Mouse (Mus musculus): ENCODE measurements around the gene Ube2q1.
"Not testable (repeated sequence)": the region's sequence is repeated elsewhere in the genome, so short reads cannot be mapped to it uniquely, and the experiment has no call there.

The Ube2q1 gene

DNA sequence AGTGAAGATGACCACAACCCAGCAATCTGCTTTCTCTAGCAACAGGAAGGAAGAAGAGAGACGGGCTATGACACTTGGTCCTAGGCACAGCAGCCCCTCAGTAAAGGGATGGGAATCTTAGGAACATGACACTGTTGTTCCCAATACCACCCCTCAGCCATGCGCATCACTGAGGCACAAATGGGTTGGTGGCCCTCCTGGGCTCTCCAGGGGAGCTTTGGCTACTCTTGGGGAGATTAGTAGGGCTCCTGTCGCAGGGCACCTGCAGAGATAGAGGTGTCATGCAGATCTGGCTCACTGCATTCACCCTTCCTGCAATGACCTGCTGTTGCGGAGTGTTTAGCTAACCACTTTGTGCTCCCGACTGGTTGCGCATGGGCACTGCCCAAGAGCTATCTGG, 12.9 kb downstream of the Ube2q1 start:
- DNase-seq (ENCODE audit: low spot score in 2 of 2): no peak

DNA sequence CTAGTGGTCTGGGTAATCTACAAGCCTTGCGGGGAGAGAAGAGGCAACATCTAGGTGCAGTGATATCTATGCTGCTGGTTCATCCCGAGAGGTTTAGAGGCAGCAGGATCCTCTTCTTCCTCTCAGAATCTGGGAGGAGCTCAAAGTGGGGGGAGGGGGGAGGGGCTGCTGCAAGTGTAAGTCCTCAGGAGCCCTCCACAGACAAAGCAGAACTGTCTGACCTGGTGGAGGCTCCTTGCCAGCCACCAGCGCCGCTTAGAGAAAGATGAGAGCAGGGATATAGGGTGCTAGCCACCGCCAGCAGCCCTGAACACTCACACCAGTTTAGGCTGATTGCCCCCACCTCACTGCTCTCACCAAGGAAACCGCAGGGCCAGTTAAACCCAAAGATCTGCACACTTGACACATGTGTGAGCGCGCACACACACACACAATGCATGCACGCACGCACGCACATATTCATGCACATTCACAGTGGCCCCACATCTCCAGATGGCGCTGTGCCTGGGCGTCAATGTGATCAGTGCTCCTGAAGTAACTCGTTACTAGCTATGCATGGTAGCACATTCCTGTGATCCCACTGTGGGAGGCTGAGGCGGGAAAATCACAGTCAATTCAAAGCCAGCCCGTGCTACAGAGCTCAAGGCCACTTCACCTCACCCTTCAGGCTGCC, 15.4 kb downstream of the Ube2q1 start:
- no peak for DNase-seq (ENCODE audit: low spot score in 2 of 2)

DNA sequence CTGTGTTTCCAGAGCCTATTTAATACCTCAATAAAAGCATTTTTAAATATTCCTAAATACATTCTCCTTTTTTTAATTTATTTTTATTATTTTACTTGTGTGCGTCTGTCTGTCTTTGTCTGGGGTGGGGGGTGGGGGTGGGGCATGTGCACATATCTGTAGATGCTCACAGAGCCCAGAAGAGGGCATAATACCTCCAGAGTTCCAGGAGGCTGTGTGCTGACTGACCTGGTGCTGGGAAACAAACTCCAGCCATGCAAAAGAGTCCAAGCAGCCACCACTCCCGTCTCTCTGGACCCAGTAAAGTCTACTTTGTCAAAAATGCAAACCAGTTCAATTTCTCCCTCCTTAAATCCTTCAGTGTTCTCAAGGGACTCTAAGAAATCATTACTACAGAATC, 21.2 kb downstream of the Ube2q1 start:
- no peak for DNase-seq (ENCODE audit: low spot score in 2 of 2)

DNA sequence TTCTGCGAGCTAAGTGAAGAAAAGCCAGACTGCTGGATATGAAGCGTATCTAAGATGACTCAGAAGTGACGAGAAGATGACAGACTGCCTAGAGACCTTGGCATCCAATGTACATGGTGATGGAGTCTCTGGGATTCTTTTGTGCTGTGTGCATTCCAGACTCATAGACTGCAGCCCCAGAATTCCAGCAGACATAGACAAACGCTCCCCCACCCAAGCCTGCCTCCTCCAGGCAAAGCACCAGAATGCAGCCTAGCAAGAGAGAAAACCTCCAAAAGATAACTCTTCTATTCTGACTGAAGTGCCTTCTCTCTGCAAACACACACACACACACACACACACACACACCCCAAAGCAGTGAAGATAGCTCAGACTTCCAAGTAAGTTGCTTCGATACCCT, 22.3 kb downstream of the Ube2q1 start:
- DNase-seq (ENCODE audit: low spot score in 2 of 2): no peak

DNA sequence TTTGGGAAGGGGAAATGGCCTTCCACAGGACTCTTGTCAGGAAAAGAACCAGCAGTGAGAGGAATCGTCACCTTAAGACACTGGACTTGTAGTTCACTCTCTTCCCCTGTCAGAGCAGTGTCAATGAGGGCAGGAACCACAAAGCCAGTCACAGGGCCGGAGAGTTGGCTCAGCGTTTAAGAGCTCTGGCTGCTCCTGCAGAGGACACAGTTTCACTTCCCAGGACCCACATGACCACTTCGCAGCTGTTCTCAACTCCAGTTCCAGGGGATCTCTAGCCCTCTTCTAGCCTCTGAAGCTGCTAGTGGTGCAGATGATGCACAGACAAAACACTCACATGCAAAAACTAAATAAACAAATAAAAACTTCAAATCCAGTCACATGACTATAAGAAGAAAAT, 22.9 kb downstream of the Ube2q1 start:
- DNase-seq (ENCODE audit: low spot score in 2 of 2): no peak

DNA sequence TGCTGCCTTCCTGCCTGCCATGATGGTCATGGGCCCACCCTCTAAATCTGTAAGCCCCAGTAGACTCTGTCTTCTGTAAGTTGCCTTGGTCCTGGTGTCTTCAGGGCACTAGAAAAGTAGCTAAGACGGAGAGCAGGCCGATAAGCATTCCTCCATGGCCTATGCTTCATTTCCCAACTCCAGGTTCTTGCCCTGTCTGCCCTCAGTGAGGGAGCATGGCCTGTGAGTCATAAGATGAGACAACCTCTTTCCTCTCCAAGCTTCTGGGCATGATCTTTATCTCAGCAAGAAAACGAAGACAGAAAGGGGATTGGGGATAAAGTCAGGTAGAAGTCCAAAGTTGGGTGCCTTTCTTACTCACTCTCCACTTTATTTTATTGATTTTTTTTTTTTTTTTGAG, 25.1 kb downstream of the Ube2q1 start:
- DNase-seq (ENCODE audit: low spot score in 2 of 2): no peak

DNA sequence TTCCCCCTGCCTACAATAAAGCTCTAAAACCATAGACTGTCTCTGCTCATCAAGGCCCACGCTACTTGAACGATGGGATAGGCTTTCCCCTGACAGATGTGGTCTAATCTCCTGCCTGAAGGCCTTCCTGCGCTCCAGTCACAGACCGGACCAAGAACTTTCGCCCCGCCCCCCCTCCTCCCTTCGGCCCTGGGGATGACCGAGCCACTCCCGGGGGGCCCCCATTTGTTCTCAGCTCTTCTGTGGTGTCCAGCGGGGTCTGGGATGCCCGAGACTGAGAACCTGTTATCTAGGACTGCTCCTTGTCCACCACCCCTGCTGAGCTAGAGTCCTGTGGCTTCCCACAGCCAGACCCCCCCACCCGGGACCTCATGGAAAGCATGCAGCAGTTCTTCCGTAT, 26.1 kb downstream of the Ube2q1 start:
- no peak for DNase-seq (ENCODE audit: low spot score in 2 of 2)

DNA sequence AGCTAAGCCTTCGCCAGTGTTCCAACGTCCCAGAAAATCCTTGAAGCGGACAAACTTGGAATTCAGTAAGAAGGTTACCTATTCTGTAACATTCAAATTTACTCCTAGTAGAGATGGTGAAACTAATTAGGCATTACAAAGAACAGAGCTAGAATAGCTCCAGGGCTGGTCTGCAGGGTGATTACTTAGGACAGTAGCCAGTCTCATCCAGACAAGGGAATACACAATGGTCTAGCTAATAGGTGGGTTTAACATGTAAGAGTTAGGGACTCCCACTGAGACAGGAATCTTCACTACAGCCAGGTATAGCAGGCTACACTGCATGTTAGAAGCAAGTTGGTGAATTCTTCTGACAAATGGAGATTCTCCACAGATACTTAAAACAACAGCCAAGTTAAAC, 26.7 kb downstream of the Ube2q1 start:
- DNase-seq (ENCODE audit: low spot score in 2 of 2): not testable (repeated sequence)

DNA sequence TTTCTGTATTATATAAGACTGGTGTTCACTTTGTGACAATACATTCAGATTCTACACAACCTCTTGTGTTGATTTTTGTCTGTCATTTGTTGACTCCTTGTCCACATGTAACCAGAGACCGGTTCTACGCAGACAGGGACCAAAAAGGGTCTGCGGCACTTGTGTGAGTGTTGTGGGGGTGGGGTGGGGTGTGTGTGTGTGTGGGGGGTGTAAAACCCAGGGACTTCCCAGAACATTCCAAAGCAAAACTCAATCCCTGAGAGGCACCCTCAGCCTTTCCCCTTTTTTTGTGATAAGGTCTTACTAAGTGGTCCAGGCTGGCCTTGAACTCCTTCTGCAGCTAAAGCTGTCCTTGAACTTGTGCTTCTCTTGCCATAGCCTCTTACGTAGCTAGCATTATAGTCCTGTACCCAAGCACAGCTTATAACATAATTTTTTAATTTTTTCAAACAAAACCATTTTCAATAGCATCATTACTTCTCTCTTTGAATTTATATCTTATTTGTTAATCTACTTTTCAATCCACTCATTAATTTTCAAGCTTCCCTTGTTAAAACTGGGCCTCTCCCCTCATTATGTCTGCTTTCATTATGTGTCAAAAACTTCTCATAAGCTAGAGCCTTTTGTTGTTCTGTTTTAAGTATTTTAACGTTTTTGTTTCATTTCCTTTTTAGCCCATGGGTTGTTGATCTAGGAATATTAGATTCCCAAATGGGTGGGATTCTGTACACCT, 27.5 kb downstream of the Ube2q1 start:
- DNase-seq (ENCODE audit: low spot score in 2 of 2): no peak

DNA sequence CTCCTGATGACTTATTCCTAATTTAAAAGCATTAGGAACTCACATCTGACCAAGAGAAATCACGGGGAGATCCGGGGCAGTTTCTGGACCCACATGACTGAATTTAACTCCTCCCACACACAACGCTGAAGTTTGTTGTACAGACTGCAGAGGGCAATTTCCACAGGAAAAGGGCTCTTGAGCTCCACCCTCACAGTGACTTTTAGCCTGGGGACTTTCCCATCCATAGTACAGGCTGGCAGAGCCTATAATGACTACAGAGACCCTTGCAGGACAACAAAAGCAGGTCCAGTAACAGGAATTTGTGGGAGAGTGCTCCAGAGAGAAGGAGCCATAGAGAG, 28.1 kb downstream of the Ube2q1 start:
- no peak for DNase-seq (ENCODE audit: low spot score in 2 of 2)

DNA sequence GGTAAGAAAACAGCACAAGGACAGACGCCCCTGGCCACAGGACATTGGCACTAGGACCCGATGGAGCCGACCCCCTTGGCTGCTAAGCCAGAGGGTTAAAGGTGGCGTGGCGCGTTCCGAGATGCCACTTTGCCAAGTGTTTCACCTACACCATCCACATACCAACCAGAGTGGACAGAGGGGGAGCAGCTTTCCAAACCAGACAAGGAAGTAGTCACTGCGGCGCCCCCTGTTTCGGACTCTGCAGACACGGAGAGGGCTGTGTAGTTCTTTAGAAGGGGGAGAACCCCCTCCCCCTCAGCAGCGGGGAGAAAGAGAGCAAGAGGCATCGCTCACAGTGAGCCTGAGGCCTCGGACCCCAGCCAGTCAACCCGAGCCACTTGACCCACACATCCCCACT, 29.5 kb downstream of the Ube2q1 start:
- no peak for DNase-seq (ENCODE audit: low spot score in 2 of 2)

DNA sequence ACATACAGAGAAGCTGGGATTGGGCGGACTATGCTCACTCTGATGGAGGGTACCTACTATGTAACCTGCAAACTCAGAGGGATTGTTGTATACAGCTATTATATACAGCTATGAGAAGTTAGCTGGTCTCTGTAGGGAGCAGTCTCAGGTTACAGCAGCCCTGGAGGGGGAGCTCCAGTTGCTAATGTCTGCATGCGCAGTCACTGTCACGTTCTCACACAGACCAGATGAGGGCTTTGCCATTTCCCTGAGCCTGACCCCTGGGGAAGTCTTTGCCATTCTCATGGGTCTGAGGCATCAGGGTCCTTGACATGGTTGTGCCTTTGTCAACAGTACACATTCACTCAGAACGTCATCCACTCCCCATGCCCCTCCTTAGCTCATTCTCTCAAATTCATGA, 31.8 kb downstream of the Ube2q1 start:
- no peak for DNase-seq (ENCODE audit: low spot score in 2 of 2)

DNA sequence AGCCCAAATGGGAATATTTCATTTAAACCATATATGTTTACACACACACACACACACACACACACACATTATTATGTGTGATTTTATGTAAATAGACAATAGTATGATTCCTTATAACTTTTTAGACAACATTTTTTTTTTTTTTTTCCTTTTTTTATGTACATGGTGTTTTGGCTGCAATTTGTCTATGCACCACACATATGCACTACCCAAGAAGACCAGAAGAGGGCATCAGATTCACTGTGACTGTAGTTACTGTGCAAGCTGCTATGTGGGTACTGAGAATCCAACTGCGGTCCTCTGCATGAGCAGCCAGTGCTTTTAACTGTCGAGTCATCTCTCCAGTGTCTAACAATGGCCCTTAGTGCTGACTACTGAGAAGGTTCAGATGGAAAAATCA, 33.3 kb downstream of the Ube2q1 start:
- no peak for DNase-seq (ENCODE audit: low spot score in 2 of 2)

DNA sequence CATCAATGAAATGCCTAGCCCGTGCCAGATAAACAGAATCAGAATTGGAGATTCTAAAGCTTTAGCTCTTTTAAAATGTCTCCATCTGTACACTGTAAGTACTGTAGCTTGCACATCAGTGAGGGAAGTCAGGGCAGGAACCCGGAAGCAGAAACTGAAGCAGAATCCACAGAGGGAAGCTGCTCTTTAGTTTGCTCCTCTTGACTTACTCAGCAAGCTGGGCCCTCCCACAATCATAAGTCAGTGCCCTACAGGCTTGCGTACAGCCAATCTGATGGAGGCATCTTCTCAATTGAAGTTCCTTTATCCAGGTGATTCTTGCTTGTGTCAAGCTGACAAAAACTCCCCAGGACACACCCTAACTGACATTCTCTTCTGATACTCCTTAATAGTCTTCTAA, 33.8 kb downstream of the Ube2q1 start:
- DNase-seq (ENCODE audit: low spot score in 2 of 2): no peak

DNA sequence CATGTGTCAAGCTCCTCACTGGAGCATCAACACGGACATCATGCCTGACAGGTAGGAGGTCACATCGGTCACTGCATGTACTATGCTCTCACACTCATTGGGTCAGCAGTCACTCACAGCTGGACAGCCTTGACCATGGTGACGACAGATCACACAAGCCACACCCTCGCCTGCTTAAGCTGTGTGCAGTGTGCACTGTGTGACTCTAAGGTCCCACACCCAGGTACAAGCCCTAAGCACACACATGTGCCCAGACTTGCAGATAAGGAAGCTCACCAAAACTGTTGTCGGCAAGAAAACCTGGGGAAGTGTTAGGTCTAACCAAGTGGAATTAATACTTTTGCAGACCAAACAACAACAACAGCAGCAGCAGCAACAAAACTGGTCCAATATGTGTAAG, 34.5 kb downstream of the Ube2q1 start:
- peak; percentile 31 to 46 for DNase-seq (ENCODE audit: low spot score in 2 of 2)

DNA sequence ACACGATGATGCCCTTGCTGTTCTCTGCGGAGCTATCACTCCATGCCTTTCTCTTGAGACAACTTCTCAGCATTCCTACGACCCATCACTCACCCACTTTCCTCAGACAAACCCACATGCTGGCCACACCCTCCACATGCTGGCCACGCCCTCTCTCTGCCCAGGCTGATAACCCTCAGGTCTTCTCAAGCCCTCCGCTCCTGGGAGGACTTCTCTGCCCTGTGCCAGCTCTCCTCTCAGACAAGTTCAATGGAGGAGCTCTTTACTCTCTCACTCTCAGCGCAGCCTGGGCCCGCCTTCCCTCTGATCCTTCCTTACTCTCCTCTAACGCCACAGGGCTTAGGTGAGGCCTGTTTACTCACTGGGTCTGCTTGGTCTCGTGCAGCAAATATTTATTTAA, 35.2 kb downstream of the Ube2q1 start:
- DNase-seq (ENCODE audit: low spot score in 2 of 2): peak; percentile 64 to 89

DNA sequence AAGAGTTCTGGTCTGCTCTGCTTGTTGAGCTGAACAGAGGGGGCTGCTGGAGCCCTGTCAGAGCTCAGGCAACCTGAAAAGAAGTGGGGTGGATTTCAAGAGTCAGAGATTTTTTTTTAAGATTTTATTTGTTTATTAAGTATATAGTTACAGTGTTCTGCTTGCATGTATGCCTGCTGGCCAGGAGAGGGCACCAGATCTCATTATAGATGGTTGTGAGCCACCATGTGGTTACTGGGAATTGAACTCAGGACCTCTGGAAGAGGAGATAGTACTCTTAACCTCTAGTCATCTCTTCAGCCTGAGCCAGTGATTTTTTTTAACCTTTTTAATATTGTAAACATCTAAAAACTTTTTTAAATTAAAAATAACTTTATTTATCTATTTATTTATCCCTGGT, 37.4 kb downstream of the Ube2q1 start:
- DNase-seq (ENCODE audit: low spot score in 2 of 2): peak in 1 of 2 experiments; percentile 59

DNA sequence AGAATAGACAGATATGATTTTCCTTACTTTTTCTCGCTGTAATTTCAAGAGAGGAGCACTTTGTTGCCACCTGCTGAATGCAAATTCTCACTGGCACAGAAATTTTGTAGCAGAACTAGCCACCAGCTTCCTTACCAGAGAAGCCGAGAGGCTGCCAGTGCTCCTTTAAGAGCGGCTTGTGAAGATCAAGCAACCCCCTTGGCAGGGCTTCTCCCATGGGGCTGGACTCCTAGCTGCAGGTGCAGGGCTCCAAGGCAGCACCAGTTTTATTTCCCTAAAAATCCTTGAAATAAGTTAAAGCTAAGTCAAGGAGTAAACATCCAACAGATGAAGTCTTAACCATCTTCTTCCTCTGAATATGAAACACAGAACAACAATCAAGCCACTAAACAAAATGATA, 38.8 kb downstream of the Ube2q1 start:
- DNase-seq (ENCODE audit: low spot score in 2 of 2): no peak

DNA sequence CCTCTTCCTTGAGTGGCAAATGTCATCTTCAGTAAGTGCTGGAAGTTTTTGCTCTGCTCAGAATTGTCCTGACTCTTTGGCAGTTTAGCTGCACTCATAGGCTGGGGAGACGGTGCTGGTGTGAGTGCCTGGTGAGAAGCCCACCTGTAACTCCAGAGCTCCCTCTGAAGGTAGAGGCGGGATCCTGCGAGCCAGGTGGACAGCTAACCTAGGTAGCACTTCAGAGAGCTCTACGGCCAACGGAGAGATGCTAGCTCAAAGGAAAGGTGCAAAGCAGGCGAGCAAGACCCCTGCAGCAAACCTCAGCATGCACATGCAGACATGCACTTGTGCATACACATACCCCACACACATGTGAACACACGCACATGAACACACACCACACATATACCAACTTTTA, 40.6 kb downstream of the Ube2q1 start:
- DNase-seq (ENCODE audit: low spot score in 2 of 2): no peak

DNA sequence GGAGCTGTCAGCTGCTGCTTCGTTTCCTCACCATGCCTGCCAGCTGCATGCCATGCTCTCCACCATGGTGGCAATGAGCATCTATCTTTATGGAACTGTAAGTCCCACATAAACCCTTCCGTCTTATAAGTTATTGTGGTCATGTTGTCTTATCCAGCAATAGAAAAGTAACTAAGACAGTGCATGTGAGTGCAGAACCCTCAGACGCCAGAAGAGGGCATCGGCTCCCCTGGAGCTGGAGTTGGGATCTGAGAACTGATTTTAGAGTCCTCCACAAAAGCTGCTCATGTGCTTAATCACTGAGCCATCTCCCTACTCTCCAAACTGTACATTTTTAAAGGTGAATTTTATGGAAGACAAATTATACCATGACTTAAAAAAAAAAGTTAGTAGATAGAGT, 43.6 kb downstream of the Ube2q1 start:
- peak; percentile 55 to 78 for DNase-seq (ENCODE audit: low spot score in 2 of 2)

DNA sequence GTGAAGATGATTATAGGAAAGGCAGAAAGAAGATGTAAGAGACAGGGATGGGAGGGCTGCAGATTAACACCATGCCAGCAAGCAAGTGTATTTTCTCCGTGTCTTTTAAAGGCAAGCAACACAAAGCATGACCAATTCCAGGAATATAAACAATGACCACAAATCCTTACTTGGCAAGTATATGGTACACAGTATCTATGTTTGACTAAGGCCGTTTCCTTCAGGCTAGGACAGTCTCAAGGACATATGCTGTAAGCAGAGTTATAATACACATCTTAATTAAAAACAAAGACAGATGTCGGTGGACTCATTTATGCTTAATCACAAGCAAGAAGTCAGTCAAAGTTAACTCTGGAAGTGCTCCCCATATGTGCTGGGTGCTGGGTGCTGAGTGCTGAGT, 45.2 kb downstream of the Ube2q1 start:
- no peak for DNase-seq (ENCODE audit: low spot score in 2 of 2)

DNA sequence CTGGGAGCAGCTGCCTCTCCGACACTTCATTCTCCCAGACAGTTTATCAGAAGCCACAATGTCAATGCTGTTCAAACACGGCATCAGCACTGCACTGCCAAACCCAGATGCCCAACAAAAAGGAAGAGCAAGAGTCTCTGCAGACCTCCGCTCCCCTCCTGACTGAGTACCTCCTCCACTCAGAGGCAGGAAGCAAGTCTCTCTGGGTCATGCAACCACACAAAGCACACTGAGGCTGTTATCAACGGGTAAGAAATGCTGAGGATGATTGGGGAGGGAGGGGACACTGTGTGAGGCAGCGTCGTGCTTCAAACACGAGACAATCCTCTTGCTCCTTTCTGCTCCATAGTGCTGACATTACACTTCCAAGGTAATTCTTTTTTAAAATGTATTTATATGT, 46.5 kb downstream of the Ube2q1 start:
- DNase-seq (ENCODE audit: low spot score in 2 of 2): no peak

DNA sequence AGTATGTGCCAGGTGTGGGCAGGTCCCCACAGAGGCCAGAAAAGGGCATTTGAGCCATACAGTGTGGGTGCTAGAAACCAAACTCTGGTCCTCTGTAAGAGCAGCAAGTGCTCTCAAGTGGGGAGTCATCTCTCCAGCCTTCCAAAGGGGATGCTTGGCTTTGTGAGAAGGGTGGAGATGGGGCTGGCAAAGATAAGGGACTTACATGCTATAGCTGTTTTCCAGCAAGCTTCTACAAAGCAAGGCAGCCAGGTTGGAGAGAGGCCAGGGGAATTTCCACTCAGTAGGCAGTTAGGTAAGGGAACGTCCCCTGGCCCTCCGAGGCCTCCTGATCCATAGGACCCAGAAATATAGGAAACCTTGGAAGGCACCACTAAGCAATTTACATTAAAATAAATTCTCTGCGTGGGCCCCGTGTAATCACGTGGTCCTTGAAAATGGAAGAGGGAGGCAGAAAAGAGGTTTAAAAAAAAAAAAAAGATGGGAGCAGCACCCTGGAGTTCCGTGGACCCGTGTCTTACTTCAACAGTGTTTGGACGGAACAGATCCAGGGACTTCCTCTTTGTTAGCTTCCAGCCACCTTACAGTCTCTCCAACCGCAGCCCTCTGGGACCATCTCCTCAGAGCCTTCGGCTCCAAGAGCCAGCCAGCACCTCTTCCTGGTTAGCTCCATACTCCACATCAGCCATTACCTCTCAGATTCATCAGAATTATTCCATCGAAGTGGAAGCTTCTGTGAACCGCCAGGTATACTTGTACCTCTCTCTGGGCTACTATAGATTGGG, 47.1 kb downstream of the Ube2q1 start:
- DNase-seq (ENCODE audit: low spot score in 2 of 2): no peak

Data from spleen, postnatal 10 days (tissue).